Mouse (Mus musculus) kidney, adult 2 months (tissue): ENCODE measurements around the gene Zfp341.

ENCODE experiments used
- CTCF ChIP-seq: fragments of 200-500 bp; conservative IDR thresholded peaks from 2 replicates; pipeline ENCODE4 v1.5.1; 2011; ENCODE audit warnings: low read depth, mild to moderate bottlenecking, control low read depth, low read length, moderate library complexity, mixed read lengths; ENCODE audit not compliant: insufficient read depth, insufficient read length
- POLR2A ChIP-seq: fragments of 200-500 bp; IDR thresholded peaks from one replicate; pipeline ENCODE4 v1.6.1; 2011; ENCODE audit warnings: low read depth, low read length, control low read depth

- TF ChIP-seq POLR2A: no peak
- TF ChIP-seq CTCF: peak; percentile 64
Observed at GRCm38 (mm10) chr2:154586405-154586804, 26.7 kb upstream of the Zfp341 start.
